Mouse (Mus musculus) kidney, postnatal 36 days (tissue): Measurements from ENCODE around the gene Sec14l4.
A peak's percentile ranks its signal among the peaks of the same experiment; 100 is the strongest.

Source experiments
- DNase-seq, 2 experiments: peaks; one replicate each; pipeline ENCODE4 v3.0.0; 2021 to 2022; ENCODE audit warnings: mixed read lengths in 2 of 2

The Sec14l4 gene

DNA sequence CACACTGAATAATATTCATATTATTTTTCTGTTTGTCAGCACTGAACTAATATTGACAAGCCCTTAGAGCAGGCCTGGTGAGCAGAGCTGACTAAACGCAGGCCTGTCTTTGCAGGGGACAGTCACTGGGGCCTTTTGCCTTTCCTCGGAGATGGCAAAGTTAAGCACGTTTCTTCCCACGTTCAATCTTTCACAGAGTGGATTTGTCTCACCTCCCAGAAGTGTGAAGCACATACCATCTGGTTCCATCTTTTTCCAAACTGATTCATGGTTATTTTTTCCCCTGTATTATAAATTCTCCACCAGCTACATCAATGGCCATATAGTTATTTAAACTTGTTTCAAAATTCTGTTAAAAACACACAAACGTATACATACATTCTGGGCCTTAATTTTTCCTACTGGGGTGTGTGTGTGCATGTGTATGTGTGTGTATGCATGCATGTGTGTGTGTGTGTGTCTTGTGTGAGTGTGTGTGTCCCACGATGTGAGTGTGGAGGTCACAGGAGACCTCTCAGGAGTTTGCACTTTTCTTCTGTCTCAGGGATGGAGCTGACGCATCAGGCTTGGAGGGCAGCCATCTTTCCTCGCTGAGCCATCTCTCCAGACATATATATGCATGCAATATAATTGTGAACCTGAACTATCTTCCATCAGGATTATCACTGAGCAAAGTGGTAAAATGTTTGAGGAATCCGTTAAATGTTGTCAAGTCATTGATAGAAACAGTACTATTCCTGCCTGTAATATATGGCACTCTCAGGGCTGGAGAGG, 3.5 kb upstream of the Sec14l4 start:
- no peak for DNase-seq

DNA sequence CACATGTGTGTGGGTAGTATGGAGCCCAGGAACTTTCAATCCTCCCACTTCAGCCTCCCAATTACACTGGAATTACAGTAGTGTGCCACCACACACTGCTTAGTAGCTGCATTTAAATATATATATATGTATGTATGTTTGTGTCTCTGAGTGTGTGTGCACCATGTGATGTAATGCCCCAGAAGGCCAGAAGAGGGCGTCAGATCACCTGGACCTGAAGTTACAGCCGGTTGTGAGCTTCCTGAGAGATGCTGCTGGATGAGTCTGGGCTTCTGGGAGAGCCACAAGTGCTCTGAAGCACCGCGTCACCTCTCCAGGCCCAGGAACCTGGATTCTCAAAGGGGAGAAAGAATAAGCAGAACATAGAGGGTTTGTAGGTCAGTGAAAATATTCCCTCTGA, 1.9 kb upstream of the Sec14l4 start:
- no peak for DNase-seq

GRCm38 (mm10) chr11:4031961-4032360, 699 bp downstream of the Sec14l4 start:
- DNase-seq = no peak

GRCm38 (mm10) chr11:4033471-4033870, 2.2 kb downstream of the Sec14l4 start:
- DNase-seq = no peak

GRCm38 (mm10) chr11:4034169-4034568, 2.9 kb downstream of the Sec14l4 start:
- DNase-seq = no peak

- peak; percentile 41 to 59 for DNase-seq
Measured at GRCm38 (mm10) chr11:4035116-4035892, 4.0 kb downstream of the Sec14l4 start.

- DNase-seq = no peak
Measured at GRCm38 (mm10) chr11:4035916-4036315, 4.7 kb downstream of the Sec14l4 start.

- no peak for DNase-seq
Measured at GRCm38 (mm10) chr11:4036365-4037084, 5.3 kb downstream of the Sec14l4 start.

DNA sequence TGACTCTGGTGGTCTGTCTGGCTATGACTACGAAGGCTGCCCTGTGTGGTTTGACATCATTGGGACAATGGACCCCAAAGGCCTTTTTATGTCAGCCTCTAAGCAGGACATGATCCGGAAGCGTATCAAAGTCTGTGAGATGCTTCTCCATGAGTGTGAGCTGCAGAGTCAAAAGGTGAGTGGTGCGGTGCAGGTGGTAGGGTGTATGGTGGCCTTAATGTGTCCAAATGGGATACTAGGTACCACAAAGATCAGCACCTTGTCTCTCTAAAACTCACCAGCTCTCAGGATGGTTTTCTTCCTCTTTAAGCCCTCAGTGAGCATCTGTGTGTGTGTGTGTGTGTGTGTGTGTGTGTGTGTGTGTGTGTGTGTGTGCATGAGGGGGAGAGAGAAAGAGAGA, 8.7 kb downstream of the Sec14l4 start:
- no peak for DNase-seq

DNA sequence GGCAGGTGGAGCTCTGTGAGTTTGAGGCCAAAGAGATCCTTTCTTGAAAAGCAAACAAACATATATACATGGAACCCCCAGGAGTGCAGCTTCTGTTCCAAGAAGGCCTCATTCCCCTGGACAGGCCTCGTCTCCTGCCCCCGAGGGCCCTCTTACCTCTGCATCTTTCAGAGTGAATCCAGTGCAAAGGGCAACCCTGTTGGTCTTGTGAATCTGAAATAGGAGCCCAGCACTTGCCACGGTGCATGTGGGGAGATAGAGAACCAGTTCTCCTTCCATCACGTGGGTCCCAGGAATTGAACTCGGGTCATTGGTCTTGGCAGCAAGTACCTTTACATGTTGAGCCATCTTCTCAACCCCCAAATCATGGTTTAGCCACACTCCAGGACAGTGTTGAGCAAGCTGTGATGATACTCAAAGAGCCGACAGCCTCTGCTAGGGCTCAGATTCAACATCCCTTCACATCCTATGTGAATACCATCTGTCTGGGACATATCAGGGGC, 9.9 kb downstream of the Sec14l4 start:
- DNase-seq = no peak

DNA sequence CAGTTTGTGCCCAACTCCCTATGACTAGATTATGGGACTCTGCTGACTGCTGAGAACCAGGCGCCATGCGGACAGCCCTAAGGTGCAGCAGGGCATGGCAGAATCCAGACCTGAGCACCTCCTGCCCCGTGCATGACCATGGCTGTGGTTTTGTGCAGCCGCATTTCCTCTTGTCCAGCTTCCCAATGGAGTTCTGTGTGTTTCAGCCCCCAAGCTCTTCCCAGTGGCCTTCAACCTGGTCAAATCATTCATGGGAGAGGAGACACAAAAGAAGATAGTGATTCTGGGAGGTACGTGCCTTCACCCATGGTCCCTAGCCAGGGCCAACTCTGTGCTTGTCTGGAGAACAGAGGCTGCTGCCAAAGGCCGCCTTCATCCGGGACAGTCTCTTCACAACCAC, 11.8 kb downstream of the Sec14l4 start:
- no peak for DNase-seq

DNA sequence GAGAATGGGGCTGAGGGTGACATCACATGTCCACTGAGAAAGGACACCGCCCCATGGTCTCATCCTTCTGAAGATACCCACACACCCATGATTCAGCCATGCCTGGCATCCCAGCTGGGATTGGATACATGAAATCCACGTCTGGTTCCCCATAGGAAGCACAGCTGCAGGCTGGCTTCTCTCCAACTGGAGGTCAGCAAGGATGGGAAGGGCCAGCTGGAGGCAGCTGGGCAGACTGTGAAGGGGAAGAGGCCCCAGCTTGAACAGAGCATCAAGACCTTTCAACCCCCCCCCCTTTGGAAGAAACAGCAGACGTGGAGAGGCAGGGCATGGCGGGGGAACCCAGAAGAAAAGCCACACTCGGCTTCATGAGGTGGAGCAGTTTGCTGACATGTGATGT, 15.3 kb downstream of the Sec14l4 start:
- no peak for DNase-seq

DNA sequence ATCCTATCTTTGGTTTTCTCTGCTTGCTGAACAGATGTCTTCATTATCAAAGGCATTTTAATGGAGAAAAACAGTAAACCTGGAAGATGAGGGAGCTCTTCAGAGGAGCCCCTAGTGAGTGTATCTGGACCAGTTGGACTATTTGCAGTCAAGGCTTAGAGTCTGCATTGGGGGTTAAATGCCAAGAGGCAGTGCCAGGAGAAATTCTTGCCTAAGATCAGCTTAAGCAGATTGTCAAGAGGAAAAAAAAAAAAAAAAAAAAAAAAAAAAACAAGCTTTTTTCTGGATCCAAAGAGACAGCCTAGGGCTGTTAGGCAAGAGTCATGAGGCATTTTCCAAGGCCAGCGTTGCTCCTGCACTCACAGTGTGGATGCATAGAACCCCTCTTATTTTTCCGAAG, 16.5 kb downstream of the Sec14l4 start:
- DNase-seq = no peak

DNA sequence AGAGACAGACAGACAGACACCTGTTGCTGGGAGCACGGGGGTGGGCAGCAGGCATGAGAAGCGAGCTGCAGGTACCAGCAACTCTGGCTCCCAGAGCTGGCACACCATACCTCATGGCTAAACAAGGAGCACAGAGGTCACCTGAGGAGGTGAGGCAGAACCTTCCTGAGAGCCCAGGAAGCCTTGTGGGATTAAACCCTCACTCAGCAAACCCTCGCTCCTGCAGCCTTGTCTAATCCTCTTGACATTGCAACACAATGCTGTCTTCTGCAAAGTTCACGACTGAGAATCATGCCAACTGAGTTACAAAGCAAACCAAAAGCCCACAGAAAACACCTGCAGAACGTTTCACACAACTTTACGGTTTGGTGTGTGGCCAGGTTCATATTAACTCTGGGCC, 17.2 kb downstream of the Sec14l4 start:
- DNase-seq = no peak

DNA sequence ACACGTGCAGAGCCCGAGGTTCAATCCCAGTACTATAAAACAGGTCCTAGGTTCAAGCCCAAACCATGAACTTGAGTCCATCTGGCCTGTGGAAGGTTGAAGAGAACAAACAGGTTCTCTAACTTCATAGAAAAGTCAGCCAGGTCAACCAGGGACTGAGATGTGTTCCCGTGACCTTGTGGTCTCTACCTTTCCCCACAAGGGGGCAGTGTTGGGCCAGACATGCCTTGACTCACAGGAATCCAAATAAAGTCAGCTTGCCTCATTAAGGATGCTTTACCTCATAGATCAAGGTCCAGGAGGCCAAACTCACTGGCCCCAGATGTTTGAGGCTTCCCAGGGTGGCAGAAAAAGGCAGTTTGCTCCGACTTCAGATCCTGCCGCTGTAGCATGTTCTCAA, 22.3 kb downstream of the Sec14l4 start:
- peak; percentile 79 to 88 for DNase-seq

DNA sequence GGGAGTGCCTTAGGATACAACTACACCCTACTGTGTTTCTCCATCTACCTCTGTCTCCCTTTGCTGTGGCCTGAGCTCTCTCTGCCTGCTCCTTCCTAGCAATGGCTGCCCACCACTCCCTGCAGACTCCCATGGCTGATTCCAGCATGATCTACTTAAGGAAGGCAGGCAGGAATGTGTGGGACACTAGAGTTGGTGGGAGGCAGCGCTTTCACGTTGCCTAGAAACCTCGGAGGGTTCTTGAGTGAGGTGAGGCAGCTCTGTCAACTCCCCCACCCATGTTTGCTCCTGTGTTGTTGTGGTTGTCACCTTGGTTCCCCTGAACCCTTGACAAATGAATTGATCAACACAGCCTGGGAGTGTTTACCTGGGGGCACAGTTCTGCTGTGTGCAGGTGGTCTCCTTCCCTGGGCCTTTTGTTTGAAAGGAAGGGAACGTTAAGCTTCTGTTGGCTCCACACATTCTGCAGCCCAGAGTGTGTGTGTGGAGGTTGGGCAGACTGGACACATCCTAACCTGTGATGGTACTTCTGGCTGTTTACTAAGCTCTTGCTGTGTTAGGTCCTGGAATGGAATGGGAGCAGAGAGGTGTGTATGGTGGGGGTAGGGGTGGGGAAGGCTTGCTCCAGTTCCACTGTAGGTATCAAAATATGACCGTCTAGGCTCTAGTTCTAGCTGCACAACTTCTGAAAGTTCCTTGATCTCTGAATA, 29.8 kb downstream of the Sec14l4 start:
- DNase-seq = no peak

GRCm38 (mm10) chr11:4062523-4062922, 31.3 kb downstream of the Sec14l4 start:
- DNase-seq = no peak

- DNase-seq = no peak
Measured at GRCm38 (mm10) chr11:4062981-4063380, 31.7 kb downstream of the Sec14l4 start.

- no peak for DNase-seq
Measured at GRCm38 (mm10) chr11:4064627-4065122, 33.4 kb downstream of the Sec14l4 start, which contains the start of gene Sec14l3. Gene Sec14l3 (plus strand): TSS chr11:4064841.

DNA sequence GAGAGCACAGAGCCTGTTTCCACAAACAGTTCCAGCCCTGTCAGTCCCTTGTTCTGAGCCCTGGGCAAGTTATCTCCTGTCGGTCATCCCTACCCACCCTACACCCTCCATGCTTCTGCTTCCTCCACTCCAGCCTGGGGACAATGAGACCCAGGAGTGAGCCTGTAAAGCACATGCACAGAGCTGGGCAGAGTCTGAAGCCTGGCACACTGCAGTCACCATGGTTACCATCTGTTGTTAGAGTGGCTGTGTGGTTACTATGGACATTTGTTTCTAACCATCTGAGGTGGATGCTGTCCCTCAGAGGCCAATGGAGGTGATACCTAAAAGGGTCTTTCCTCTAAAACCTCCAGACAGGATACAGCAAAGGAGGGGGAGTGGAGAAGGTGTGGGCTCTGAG, 38.4 kb downstream of the Sec14l4 start:
- DNase-seq = no peak

GRCm38 (mm10) chr11:4076633-4077032, 45.4 kb downstream of the Sec14l4 start:
- DNase-seq = peak; percentile 41 to 87

DNA sequence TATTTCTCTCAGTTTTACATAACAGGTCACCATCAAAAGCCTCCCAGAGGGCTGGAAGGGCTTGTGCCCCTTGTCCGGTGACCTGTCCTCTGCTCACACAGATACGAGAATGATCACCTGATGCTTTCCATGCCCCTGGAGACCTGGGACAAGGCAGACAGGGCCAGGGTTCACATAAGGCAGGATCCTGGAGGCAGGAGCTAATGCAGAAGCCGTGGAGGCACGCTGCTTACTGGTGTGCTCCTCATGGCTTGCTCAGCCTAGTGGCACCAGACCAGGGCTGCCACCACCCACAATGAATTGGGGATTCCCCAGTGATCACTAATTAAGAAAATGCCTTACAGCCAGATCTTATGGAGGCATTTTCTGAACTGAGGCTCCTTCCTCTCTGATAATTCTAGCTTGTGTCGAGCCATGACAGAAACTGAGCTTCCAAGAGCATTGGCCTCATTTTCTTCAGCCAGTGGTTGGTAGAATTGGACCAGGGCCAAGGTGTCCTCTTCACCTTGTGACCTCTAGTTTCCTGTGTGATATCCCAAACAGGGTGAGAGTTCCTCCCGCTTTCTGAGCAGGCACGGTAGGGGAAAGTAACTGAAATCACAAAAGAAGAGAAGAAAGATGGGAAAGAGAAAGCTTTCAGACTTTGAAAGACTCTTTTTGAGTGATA, 47.1 kb downstream of the Sec14l4 start:
- no peak for DNase-seq
